Mouse (Mus musculus) forebrain, embryonic 11.5 days (tissue): ENCODE data around the gene 4930432K21Rik. TPM values are rescaled to one million over a fixed set of nuclear protein-coding genes. Genes with fewer than 3 reads are reported as not detected.

Experiments used
- ATAC-seq: fragments of 200-750 bp; cut with Nextera tagmentation; replicated peaks from 2 replicates; pipeline ENCODE4 v1.8.0; 2017; ENCODE audit warnings: moderate TSS enrichment; ENCODE audit not compliant: low FRiP score
- DNase-seq: peaks from one replicate; pipeline ENCODE4 v3.0.0-alpha.2; 2017; ENCODE audit warnings: low spot score
- H3K27ac ChIP-seq: fragments of 300-500 bp; sonication (generic); 2 replicates; pipeline ENCODE4 v1.5.1; 2014; ENCODE audit warnings: low read depth, low read length
- H3K27me3 ChIP-seq: fragments of 300-500 bp; sonication (generic); 2 replicates; pipeline ENCODE4 v1.6.1; 2014; ENCODE audit warnings: mild to moderate bottlenecking, low read length, mixed read lengths; ENCODE audit not compliant: control insufficient read depth, insufficient read depth
- H3K36me3 ChIP-seq: fragments of 300-500 bp; sonication (generic); 2 replicates; pipeline ENCODE4 v1.6.1; 2014; ENCODE audit warnings: mild to moderate bottlenecking, low read length, moderate library complexity, mixed read lengths; ENCODE audit not compliant: control insufficient read depth, insufficient read depth
- H3K4me1 ChIP-seq: fragments of 300-500 bp; sonication (generic); replicated peaks from 2 replicates; pipeline ENCODE4 v1.6.1; 2014; ENCODE audit warnings: low read length, mixed read lengths; ENCODE audit not compliant: control insufficient read depth, insufficient read depth
- H3K4me2 ChIP-seq: fragments of 300-500 bp; sonication (generic); 2 replicates; pipeline ENCODE4 v1.6.1; 2014; ENCODE audit warnings: low read depth, mild to moderate bottlenecking, low read length, moderate library complexity, mixed read lengths; ENCODE audit not compliant: severe bottlenecking
- H3K4me3 ChIP-seq: fragments of 300-500 bp; sonication (generic); 2 replicates; pipeline ENCODE4 v1.5.1; 2014; ENCODE audit warnings: low read depth, low read length
- H3K9ac ChIP-seq: fragments of 300-500 bp; sonication (generic); 2 replicates; pipeline ENCODE4 v1.6.1; 2014; ENCODE audit warnings: low read length
- H3K9me3 ChIP-seq: fragments of 300-500 bp; sonication (generic); 2 replicates; pipeline ENCODE4 v1.6.1; 2016; ENCODE audit warnings: low read length, mixed read lengths; ENCODE audit not compliant: control insufficient read depth
- whole genome bisulfite sequencing: fragments of 180-500 bp; shearing (Covaris S2); extraction: QIAGEN DNeasy Blood & Tissue Kit; methylation state at CpG from one replicate; pipeline ENCODE4 v1.1.7; 2014; 5-methylcytosine and 5-hydroxymethylcytosine counted together
- polyA plus RNA-seq: library from polyadenylated mRNA; unstranded; fragments of >200 nt; fragmentation: Nextera tagmentation; extraction: Ambion mirVana; gene quantifications from 2 replicates; pipeline ENCODE4 v1.2.1, GENCODE M21; 2014

Gene 4930432K21Rik
- polyA plus RNA-seq, 1 experiment from 2014 or later, result 1.2 TPM

DNA sequence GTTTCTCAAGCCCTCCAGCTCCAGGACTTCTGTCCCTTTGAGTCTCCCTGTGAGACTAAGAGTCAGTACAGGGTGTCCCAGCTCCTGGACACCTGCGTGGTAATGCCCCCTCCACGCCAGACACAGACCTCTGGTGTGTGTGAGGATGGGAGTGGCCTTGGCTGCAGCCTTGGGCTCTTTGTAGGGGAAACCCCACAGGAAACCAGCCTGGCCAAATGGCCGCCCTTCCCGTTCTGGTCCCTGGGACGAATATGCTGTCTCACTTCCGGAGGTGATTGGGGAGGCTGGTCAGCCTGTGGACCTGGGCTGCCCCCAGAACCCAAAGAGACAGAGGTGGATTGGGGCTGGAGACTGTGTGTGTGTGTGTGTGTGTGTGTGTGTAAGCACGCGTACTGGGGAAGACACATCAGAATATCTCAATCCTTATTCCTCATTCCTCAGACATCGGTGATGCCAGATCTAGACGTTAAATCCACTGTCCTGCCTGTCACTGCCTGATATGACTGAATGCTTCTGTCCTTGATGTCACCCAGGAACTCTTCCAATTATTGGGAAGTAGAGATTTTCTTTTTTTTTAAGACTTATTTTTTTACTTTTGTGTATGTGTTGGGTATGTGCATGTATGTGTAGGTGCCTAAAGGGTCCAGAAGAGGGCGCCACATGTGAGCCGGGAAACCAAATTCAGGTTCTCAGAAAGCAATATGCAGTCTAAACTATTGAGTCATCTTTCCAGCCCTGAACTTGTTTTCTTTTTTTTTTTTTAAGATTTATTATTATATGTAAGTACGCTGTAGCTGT is 56.3 kb downstream of the 4930432K21Rik start:
- peak overlapping the region; percentile 73 for H3K4me2 ChIP-seq
- 63% methylated on average over 13 of the region's 13 CpGs for WGBS
- H3K36me3 ChIP-seq, result no peaks in the 10 kb centered on the region
- H3K9ac ChIP-seq, result peak overlapping the region; percentile 62
- H3K9me3 ChIP-seq, result no peaks in the 10 kb centered on the region
- peak overlapping the region; percentile 16 for H3K4me3 ChIP-seq
- H3K27ac ChIP-seq, result peak overlapping the region; percentile 68
- peaks cover 40% of the 10 kb centered on the region for H3K4me1 ChIP-seq
- DNase-seq, result no peak
- no peaks in the 10 kb centered on the region for H3K27me3 ChIP-seq
- ATAC-seq, result no peak; the same call in 1 of the 2 replicates

- no peak for DNase-seq
- H3K27me3 ChIP-seq, result no peaks in the 10 kb centered on the region
These were observed 57.2 kb downstream of the 4930432K21Rik start for GRCm38 (mm10) chr8:84205073-84205472.

GRCm38 (mm10) chr8:84206666-84207065 is 58.8 kb downstream of the 4930432K21Rik start:
- Histone ChIP-seq H3K4me2 (no peak overlapping the region), H3K4me1 (peaks cover 18% of the 10 kb centered on the region), H3K4me3 (no peak overlapping the region), H3K27ac (no peak overlapping the region), H3K36me3 (0 out of 2 replicates have a peak, but pooled peaks cover 2% of the 10 kb centered on the region), H3K9me3 (no peaks in the 10 kb centered on the region), H3K27me3 (no peaks in the 10 kb centered on the region), H3K9ac (no peak overlapping the region)
- DNase-seq, result no peak
- ATAC-seq, result no peak
- 90% methylated on average over 3 of the region's 3 CpGs for WGBS

More at GRCm38 (mm10) chr8:84205073-84205472, 57.2 kb downstream of the 4930432K21Rik start:
- no peak overlapping the region for H3K4me3 ChIP-seq
- H3K9ac ChIP-seq, result no peak overlapping the region
- H3K4me2 ChIP-seq, result no peak overlapping the region
- no peak overlapping the region for H3K27ac ChIP-seq
- no peaks in the 10 kb centered on the region for H3K9me3 ChIP-seq
- H3K36me3 ChIP-seq, result no peaks in the 10 kb centered on the region
- WGBS, result 88% methylated on average over 5 of the region's 5 CpGs
- peaks cover 34% of the 10 kb centered on the region for H3K4me1 ChIP-seq
- ATAC-seq, result no peak

DNA sequence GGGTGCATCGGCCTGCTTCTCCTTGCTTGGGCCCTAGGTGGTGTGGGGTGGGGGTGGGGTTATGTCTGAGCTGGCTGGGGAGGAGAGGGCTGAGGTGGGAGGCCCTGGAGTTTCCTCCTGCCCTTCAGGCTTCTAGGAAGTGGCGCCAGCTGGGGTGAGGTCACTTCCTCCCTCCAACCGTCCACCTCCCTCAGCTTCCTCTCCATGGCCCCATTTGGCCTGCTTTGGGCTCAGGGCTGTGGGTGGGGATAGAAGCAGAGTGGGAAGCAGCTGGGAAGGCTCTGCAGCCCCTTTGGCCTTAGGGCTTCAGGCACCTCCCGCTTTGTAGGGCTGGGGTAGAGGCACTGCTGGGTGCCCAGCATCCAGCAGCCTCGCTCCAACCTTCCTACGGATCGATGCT is 60.0 kb downstream of the 4930432K21Rik start:
- 66% methylated on average over 7 of the region's 7 CpGs for WGBS
- ATAC-seq (no peak), DNase-seq (no peak)
- Histone ChIP-seq H3K27me3 (no peaks in the 10 kb centered on the region), H3K4me3 (no peak overlapping the region), H3K27ac (no peak overlapping the region), H3K9ac (no peak overlapping the region), H3K36me3 (0 out of 2 replicates have a peak, but pooled peaks cover 2% of the 10 kb centered on the region), H3K4me1 (peaks cover 16% of the 10 kb centered on the region), H3K9me3 (no peaks in the 10 kb centered on the region), H3K4me2 (no peak overlapping the region)

GRCm38 (mm10) chr8:84208381-84209380 is 60.9 kb downstream of the 4930432K21Rik start:
- H3K36me3 ChIP-seq, result peaks cover 4% of the 10 kb centered on the region; the same call in 1 of the 2 replicates
- 0 out of 2 replicates have a peak overlapping the region, but pooled peaks have one; percentile 23 for H3K9ac ChIP-seq
- H3K4me3 ChIP-seq, result no peak overlapping the region
- no peaks in the 10 kb centered on the region for H3K27me3 ChIP-seq
- H3K4me2 ChIP-seq, result no peak overlapping the region
- 38% methylated on average over 17 of the region's 17 CpGs for WGBS
- DNase-seq (no peak), ATAC-seq (no peak)
- no peaks in the 10 kb centered on the region for H3K9me3 ChIP-seq
- H3K27ac ChIP-seq, result no peak overlapping the region
- H3K4me1 ChIP-seq, result peaks cover 9% of the 10 kb centered on the region; the same call in 1 of the 2 replicates

GRCm38 (mm10) chr8:84210167-84210791 is 62.5 kb downstream of the 4930432K21Rik start:
- H3K4me1 ChIP-seq, result 0 out of 2 replicates have a peak, but pooled peaks cover 4% of the 10 kb centered on the region
- H3K9me3 ChIP-seq, result no peaks in the 10 kb centered on the region
- ATAC-seq (peak; percentile 43; the same call in 1 of the 2 replicates), DNase-seq (peak; percentile 90)
- peaks cover 5% of the 10 kb centered on the region; the same call in 1 of the 2 replicates for H3K36me3 ChIP-seq
- no peak overlapping the region for H3K9ac ChIP-seq
- H3K27me3 ChIP-seq, result no peaks in the 10 kb centered on the region
- H3K4me3 ChIP-seq, result no peak overlapping the region
- H3K4me2 ChIP-seq, result no peak overlapping the region
- no peak overlapping the region for H3K27ac ChIP-seq
- 51% methylated on average over 34 of the region's 34 CpGs for WGBS

- Histone ChIP-seq H3K36me3 (peaks cover 8% of the 10 kb centered on the region), H3K9ac (no peak overlapping the region), H3K27me3 (no peaks in the 10 kb centered on the region), H3K9me3 (no peaks in the 10 kb centered on the region), H3K27ac (no peak overlapping the region), H3K4me2 (no peak overlapping the region), H3K4me1 (0 out of 2 replicates have a peak, but pooled peaks cover 4% of the 10 kb centered on the region), H3K4me3 (no peak overlapping the region)
- WGBS, result 90% methylated on average over 3 of the region's 3 CpGs
- DNase-seq, result no peak
- ATAC-seq, result no peak
These were observed 63.4 kb downstream of the 4930432K21Rik start for GRCm38 (mm10) chr8:84211202-84211601.
